Mouse (Mus musculus): ENCODE results near the gene Hpn. TPM values are rescaled to one million over a fixed set of nuclear protein-coding genes. Genes with fewer than 3 reads are reported as not detected.
A peak's percentile ranks its signal among the peaks of the same experiment; 100 is the strongest.

The Hpn gene
- polyA plus RNA-seq, 1 experiment from 2014 or later = 77.0 TPM

- Histone ChIP-seq H3K27me3 (ENCODE audit: insufficient read depth, low read length) (no peaks in the 10 kb centered on the region), H3K4me2 (replicated peaks; ENCODE audit: low read depth, low read length) (no peak overlapping the region), H3K4me3 (ENCODE audit: low read length) (no peak overlapping the region), H3K27ac (ENCODE audit: low read length) (no peak overlapping the region), H3K9ac (replicated peaks; ENCODE audit: low read length) (no peak overlapping the region), H3K9me3 (ENCODE audit: low read length) (no peaks in the 10 kb centered on the region), H3K36me3 (ENCODE audit: insufficient read depth, low read length) (no peaks in the 10 kb centered on the region), H3K4me1 (ENCODE audit: insufficient read depth, low read length) (peaks cover 38% of the 10 kb centered on the region)
- ATAC-seq (ENCODE audit: low FRiP score, low TSS enrichment) = no peak
- 89% methylated on average over 6 of the region's 6 CpGs for WGBS
These were observed 38.6 kb upstream of the Hpn start for GRCm38 (mm10) chr7:31153536-31154320.

GRCm38 (mm10) chr7:31151301-31152241, 36.5 kb upstream of the Hpn start:
- peak; percentile 55 for ATAC-seq (ENCODE audit: low FRiP score, low TSS enrichment)
- Histone ChIP-seq H3K36me3 (ENCODE audit: insufficient read depth, low read length) (no peaks in the 10 kb centered on the region), H3K27me3 (ENCODE audit: insufficient read depth, low read length) (no peaks in the 10 kb centered on the region), H3K4me3 (ENCODE audit: low read length) (peak overlapping the region; percentile 88), H3K4me2 (replicated peaks; ENCODE audit: low read depth, low read length) (peak overlapping the region; percentile 69), H3K9me3 (ENCODE audit: low read length) (no peaks in the 10 kb centered on the region), H3K27ac (ENCODE audit: low read length) (peak overlapping the region; percentile 92), H3K4me1 (ENCODE audit: insufficient read depth, low read length) (peaks cover 57% of the 10 kb centered on the region), H3K9ac (replicated peaks; ENCODE audit: low read length) (peak overlapping the region; percentile 97)
- WGBS = 13% methylated on average over 23 of the region's 23 CpGs

GRCm38 (mm10) chr7:31150566-31151300, 35.6 kb upstream of the Hpn start:
- Histone ChIP-seq H3K9me3 (ENCODE audit: low read length) (no peaks in the 10 kb centered on the region), H3K4me2 (replicated peaks; ENCODE audit: low read depth, low read length) (peak overlapping the region; percentile 69), H3K4me1 (ENCODE audit: insufficient read depth, low read length) (peaks cover 59% of the 10 kb centered on the region), H3K36me3 (ENCODE audit: insufficient read depth, low read length) (no peaks in the 10 kb centered on the region), H3K27me3 (ENCODE audit: insufficient read depth, low read length) (no peaks in the 10 kb centered on the region), H3K9ac (replicated peaks; ENCODE audit: low read length) (peak overlapping the region; percentile 97), H3K4me3 (ENCODE audit: low read length) (peak overlapping the region; percentile 88), H3K27ac (ENCODE audit: low read length) (peak overlapping the region; percentile 92)
- WGBS = under 1% methylated on average over 63 of the region's 63 CpGs
- ATAC-seq (ENCODE audit: low FRiP score, low TSS enrichment) = peak; percentile 85

- Histone ChIP-seq H3K27me3 (ENCODE audit: insufficient read depth, low read length) (no peaks in the 10 kb centered on the region), H3K4me3 (ENCODE audit: low read length) (peak overlapping the region; percentile 88), H3K36me3 (ENCODE audit: insufficient read depth, low read length) (peaks cover 4% of the 10 kb centered on the region), H3K9ac (replicated peaks; ENCODE audit: low read length) (peak overlapping the region; percentile 97), H3K4me1 (ENCODE audit: insufficient read depth, low read length) (peaks cover 53% of the 10 kb centered on the region), H3K27ac (ENCODE audit: low read length) (peak overlapping the region; percentile 92), H3K9me3 (ENCODE audit: low read length) (no peaks in the 10 kb centered on the region), H3K4me2 (replicated peaks; ENCODE audit: low read depth, low read length) (peak overlapping the region; percentile 69)
- no peak for ATAC-seq (ENCODE audit: low FRiP score, low TSS enrichment)
- under 1% methylated on average over 20 of the region's 20 CpGs for WGBS
These were observed 34.9 kb upstream of the Hpn start for GRCm38 (mm10) chr7:31149751-31150565.

GRCm38 (mm10) chr7:31149271-31149670, 34.2 kb upstream of the Hpn start:
- no peaks in the 10 kb centered on the region for H3K9me3 ChIP-seq (ENCODE audit: low read length)
- H3K4me1 ChIP-seq (ENCODE audit: insufficient read depth, low read length) = peaks cover 53% of the 10 kb centered on the region
- peak overlapping the region; percentile 92 for H3K27ac ChIP-seq (ENCODE audit: low read length)
- WGBS = 28% methylated on average over 9 of the region's 9 CpGs
- peaks cover 6% of the 10 kb centered on the region for H3K36me3 ChIP-seq (ENCODE audit: insufficient read depth, low read length)
- H3K4me3 ChIP-seq (ENCODE audit: low read length) = peak overlapping the region; percentile 88
- no peaks in the 10 kb centered on the region for H3K27me3 ChIP-seq (ENCODE audit: insufficient read depth, low read length)
- H3K9ac ChIP-seq (replicated peaks; ENCODE audit: low read length) = peak overlapping the region; percentile 97
- H3K4me2 ChIP-seq (replicated peaks; ENCODE audit: low read depth, low read length) = peak overlapping the region; percentile 69
- ATAC-seq (ENCODE audit: low FRiP score, low TSS enrichment) = no peak

GRCm38 (mm10) chr7:31148756-31149155, 33.7 kb upstream of the Hpn start:
- Histone ChIP-seq H3K36me3 (ENCODE audit: insufficient read depth, low read length) (peaks cover 6% of the 10 kb centered on the region), H3K27me3 (ENCODE audit: insufficient read depth, low read length) (no peaks in the 10 kb centered on the region), H3K9me3 (ENCODE audit: low read length) (no peaks in the 10 kb centered on the region), H3K4me2 (replicated peaks; ENCODE audit: low read depth, low read length) (peak overlapping the region; percentile 69), H3K4me1 (ENCODE audit: insufficient read depth, low read length) (peaks cover 53% of the 10 kb centered on the region), H3K27ac (ENCODE audit: low read length) (no peak overlapping the region; the same call in 1 of the 2 replicates), H3K9ac (replicated peaks; ENCODE audit: low read length) (peak overlapping the region; percentile 36; the same call in 1 of the 2 replicates), H3K4me3 (ENCODE audit: low read length) (peak overlapping the region; percentile 88)
- WGBS = 6% methylated on average over 9 of the region's 9 CpGs
- no peak for ATAC-seq (ENCODE audit: low FRiP score, low TSS enrichment)

- ATAC-seq (ENCODE audit: low FRiP score, low TSS enrichment) = no peak
- peaks cover 11% of the 10 kb centered on the region for H3K36me3 ChIP-seq (ENCODE audit: insufficient read depth, low read length)
- no peaks in the 10 kb centered on the region for H3K27me3 ChIP-seq (ENCODE audit: insufficient read depth, low read length)
- no peak overlapping the region; the same call in 1 of the 2 replicates for H3K27ac ChIP-seq (ENCODE audit: low read length)
- 71% methylated on average over 3 of the region's 3 CpGs for WGBS
- 0 out of 2 replicates have a peak overlapping the region, but pooled peaks have one; percentile 36 for H3K9ac ChIP-seq (replicated peaks; ENCODE audit: low read length)
- peaks cover 53% of the 10 kb centered on the region for H3K4me1 ChIP-seq (ENCODE audit: insufficient read depth, low read length)
- H3K4me3 ChIP-seq (ENCODE audit: low read length) = no peak overlapping the region
- no peaks in the 10 kb centered on the region for H3K9me3 ChIP-seq (ENCODE audit: low read length)
- peak overlapping the region; percentile 69; the same call in 1 of the 2 replicates for H3K4me2 ChIP-seq (replicated peaks; ENCODE audit: low read depth, low read length)
These were observed 33.0 kb upstream of the Hpn start for GRCm38 (mm10) chr7:31148086-31148485.

- no peaks in the 10 kb centered on the region for H3K27me3 ChIP-seq (ENCODE audit: insufficient read depth, low read length)
- no peak overlapping the region for H3K27ac ChIP-seq (ENCODE audit: low read length)
- no peak overlapping the region for H3K4me2 ChIP-seq (replicated peaks; ENCODE audit: low read depth, low read length)
- H3K9ac ChIP-seq (replicated peaks; ENCODE audit: low read length) = no peak overlapping the region; the same call in 1 of the 2 replicates
- 20% methylated on average over 12 of the region's 12 CpGs for WGBS
- H3K4me3 ChIP-seq (ENCODE audit: low read length) = no peak overlapping the region
- H3K4me1 ChIP-seq (ENCODE audit: insufficient read depth, low read length) = peaks cover 42% of the 10 kb centered on the region
- H3K9me3 ChIP-seq (ENCODE audit: low read length) = no peaks in the 10 kb centered on the region
- ATAC-seq (ENCODE audit: low FRiP score, low TSS enrichment) = no peak
- peaks cover 35% of the 10 kb centered on the region for H3K36me3 ChIP-seq (ENCODE audit: insufficient read depth, low read length)
These were observed 30.6 kb upstream of the Hpn start for GRCm38 (mm10) chr7:31145596-31146160.
